Mouse (Mus musculus): Measurements from ENCODE around the gene 9230112D13Rik. TPM values are rescaled to one million over a fixed set of nuclear protein-coding genes. Genes with fewer than 3 reads are reported as not detected.

Gene 9230112D13Rik
- polyA plus RNA-seq, 1 experiment from 2014 or later, result not detected

GRCm38 (mm10) chr14:34567697-34568096 lies 45.1 kb upstream of the 9230112D13Rik start:
- no peak for DNase-seq
- no peak for ATAC-seq
- Histone ChIP-seq H3K4me2 (ENCODE audit: low read depth, low read length) (no peak overlapping the region), H3K27ac (ENCODE audit: low read depth) (no peak overlapping the region), H3K27me3 (ENCODE audit: insufficient read depth, low read length) (no peaks in the 10 kb centered on the region), H3K9me3 (ENCODE audit: low read length) (no peaks in the 10 kb centered on the region), H3K4me1 (ENCODE audit: insufficient read depth) (no peaks in the 10 kb centered on the region), H3K36me3 (replicated peaks; ENCODE audit: insufficient read depth, low read length) (no peaks in the 10 kb centered on the region), H3K9ac (replicated peaks) (no peak overlapping the region), H3K4me3 (ENCODE audit: low read depth, low read length) (no peak overlapping the region)
- no peak for TF ChIP-seq EP300 (IDR thresholded peaks at IDR 0.05; ENCODE audit: low read depth)
- TF ChIP-seq CTCF (IDR thresholded peaks at IDR 0.05; ENCODE audit: low read depth), result no peak
- WGBS (ENCODE audit: insufficient replicate concordance), result 64% methylated on average over 5 of the region's 5 CpGs

- H3K4me2 ChIP-seq (ENCODE audit: low read depth, low read length), result no peak overlapping the region
- no peak overlapping the region for H3K9ac ChIP-seq (replicated peaks)
- DNase-seq (no peak), ATAC-seq (no peak)
- H3K4me3 ChIP-seq (ENCODE audit: low read depth, low read length), result no peak overlapping the region
- H3K27me3 ChIP-seq (ENCODE audit: insufficient read depth, low read length), result no peaks in the 10 kb centered on the region
- H3K9me3 ChIP-seq (ENCODE audit: low read length), result no peaks in the 10 kb centered on the region
- H3K27ac ChIP-seq (ENCODE audit: low read depth), result no peak overlapping the region
- H3K36me3 ChIP-seq (replicated peaks; ENCODE audit: insufficient read depth, low read length), result no peaks in the 10 kb centered on the region
- no peak for TF ChIP-seq EP300 (IDR thresholded peaks at IDR 0.05; ENCODE audit: low read depth)
- TF ChIP-seq CTCF (IDR thresholded peaks at IDR 0.05; ENCODE audit: low read depth), result no peak
- WGBS (ENCODE audit: insufficient replicate concordance), result 82% methylated on average over 7 of the region's 7 CpGs
- no peaks in the 10 kb centered on the region for H3K4me1 ChIP-seq (ENCODE audit: insufficient read depth)
These were observed 43.9 kb upstream of the 9230112D13Rik start for GRCm38 (mm10) chr14:34566530-34566929.

- Histone ChIP-seq H3K4me1 (ENCODE audit: insufficient read depth) (no peaks in the 10 kb centered on the region), H3K27me3 (ENCODE audit: insufficient read depth, low read length) (no peaks in the 10 kb centered on the region), H3K4me2 (ENCODE audit: low read depth, low read length) (no peak overlapping the region), H3K36me3 (replicated peaks; ENCODE audit: insufficient read depth, low read length) (no peaks in the 10 kb centered on the region), H3K9ac (replicated peaks) (no peak overlapping the region), H3K9me3 (ENCODE audit: low read length) (no peaks in the 10 kb centered on the region), H3K4me3 (ENCODE audit: low read depth, low read length) (no peak overlapping the region), H3K27ac (ENCODE audit: low read depth) (no peak overlapping the region)
- ATAC-seq (no peak), DNase-seq (no peak)
- 68% methylated on average over 17 of the region's 17 CpGs for WGBS (ENCODE audit: insufficient replicate concordance)
- TF ChIP-seq CTCF (IDR thresholded peaks at IDR 0.05; ENCODE audit: low read depth), result no peak
- TF ChIP-seq EP300 (IDR thresholded peaks at IDR 0.05; ENCODE audit: low read depth), result no peak
These were observed 43.1 kb upstream of the 9230112D13Rik start for GRCm38 (mm10) chr14:34565711-34566110.

GRCm38 (mm10) chr14:34564646-34565045 lies 42.0 kb upstream of the 9230112D13Rik start:
- H3K4me3 ChIP-seq (ENCODE audit: low read depth, low read length), result no peak overlapping the region
- H3K9me3 ChIP-seq (ENCODE audit: low read length), result no peaks in the 10 kb centered on the region
- no peaks in the 10 kb centered on the region for H3K27me3 ChIP-seq (ENCODE audit: insufficient read depth, low read length)
- no peak for DNase-seq
- no peaks in the 10 kb centered on the region for H3K36me3 ChIP-seq (replicated peaks; ENCODE audit: insufficient read depth, low read length)
- no peaks in the 10 kb centered on the region for H3K4me1 ChIP-seq (ENCODE audit: insufficient read depth)
- WGBS (ENCODE audit: insufficient replicate concordance), result 70% methylated on average over 4 of the region's 5 CpGs
- H3K27ac ChIP-seq (ENCODE audit: low read depth), result no peak overlapping the region
- TF ChIP-seq CTCF (IDR thresholded peaks at IDR 0.05; ENCODE audit: low read depth), result no peak
- no peak for TF ChIP-seq EP300 (IDR thresholded peaks at IDR 0.05; ENCODE audit: low read depth)
- no peak overlapping the region for H3K9ac ChIP-seq (replicated peaks)
- no peak for ATAC-seq
- H3K4me2 ChIP-seq (ENCODE audit: low read depth, low read length), result no peak overlapping the region

- H3K36me3 ChIP-seq (replicated peaks; ENCODE audit: insufficient read depth, low read length), result no peaks in the 10 kb centered on the region
- no peak overlapping the region for H3K4me2 ChIP-seq (ENCODE audit: low read depth, low read length)
- WGBS (ENCODE audit: insufficient replicate concordance), result 11% methylated on average over 2 of the region's 2 CpGs
- DNase-seq (no peak), ATAC-seq (no peak)
- H3K9ac ChIP-seq (replicated peaks), result no peak overlapping the region
- TF ChIP-seq EP300 (IDR thresholded peaks at IDR 0.05; ENCODE audit: low read depth) (no peak), CTCF (IDR thresholded peaks at IDR 0.05; ENCODE audit: low read depth) (no peak)
- no peaks in the 10 kb centered on the region for H3K9me3 ChIP-seq (ENCODE audit: low read length)
- H3K27ac ChIP-seq (ENCODE audit: low read depth), result no peak overlapping the region
- H3K4me3 ChIP-seq (ENCODE audit: low read depth, low read length), result no peak overlapping the region
- H3K4me1 ChIP-seq (ENCODE audit: insufficient read depth), result no peaks in the 10 kb centered on the region
- no peaks in the 10 kb centered on the region for H3K27me3 ChIP-seq (ENCODE audit: insufficient read depth, low read length)
These were observed 39.8 kb upstream of the 9230112D13Rik start for GRCm38 (mm10) chr14:34562393-34562792.

- Histone ChIP-seq H3K4me1 (ENCODE audit: insufficient read depth) (no peaks in the 10 kb centered on the region), H3K4me3 (ENCODE audit: low read depth, low read length) (no peak overlapping the region), H3K27ac (ENCODE audit: low read depth) (no peak overlapping the region), H3K36me3 (replicated peaks; ENCODE audit: insufficient read depth, low read length) (no peaks in the 10 kb centered on the region), H3K27me3 (ENCODE audit: insufficient read depth, low read length) (no peaks in the 10 kb centered on the region), H3K9me3 (ENCODE audit: low read length) (no peaks in the 10 kb centered on the region), H3K4me2 (ENCODE audit: low read depth, low read length) (no peak overlapping the region), H3K9ac (replicated peaks) (no peak overlapping the region)
- ATAC-seq (no peak), DNase-seq (no peak)
- TF ChIP-seq EP300 (IDR thresholded peaks at IDR 0.05; ENCODE audit: low read depth) (no peak), CTCF (IDR thresholded peaks at IDR 0.05; ENCODE audit: low read depth) (no peak)
- WGBS (ENCODE audit: insufficient replicate concordance), result 70% methylated on average over 8 of the region's 8 CpGs
These were observed 39.0 kb upstream of the 9230112D13Rik start for GRCm38 (mm10) chr14:34561647-34562046.

GRCm38 (mm10) chr14:34558947-34559346 lies 36.3 kb upstream of the 9230112D13Rik start:
- Histone ChIP-seq H3K4me1 (ENCODE audit: insufficient read depth) (no peaks in the 10 kb centered on the region), H3K9ac (replicated peaks) (no peak overlapping the region), H3K9me3 (ENCODE audit: low read length) (no peaks in the 10 kb centered on the region), H3K4me3 (ENCODE audit: low read depth, low read length) (no peak overlapping the region), H3K36me3 (replicated peaks; ENCODE audit: insufficient read depth, low read length) (no peaks in the 10 kb centered on the region), H3K27ac (ENCODE audit: low read depth) (no peak overlapping the region), H3K4me2 (ENCODE audit: low read depth, low read length) (no peak overlapping the region), H3K27me3 (ENCODE audit: insufficient read depth, low read length) (no peaks in the 10 kb centered on the region)
- WGBS (ENCODE audit: insufficient replicate concordance), result 80% methylated on average over 9 of the region's 9 CpGs
- DNase-seq (no peak), ATAC-seq (no peak)
- no peak for TF ChIP-seq EP300 (IDR thresholded peaks at IDR 0.05; ENCODE audit: low read depth)
- no peak for TF ChIP-seq CTCF (IDR thresholded peaks at IDR 0.05; ENCODE audit: low read depth)
